Mouse (Mus musculus): ENCODE data around the gene Arnt. TPM values are rescaled to one million over a fixed set of nuclear protein-coding genes. Genes with fewer than 3 reads are reported as not detected.

Arnt gene
- polyA plus RNA-seq, 1 experiment from 2014 or later: 37.5 TPM

DNA sequence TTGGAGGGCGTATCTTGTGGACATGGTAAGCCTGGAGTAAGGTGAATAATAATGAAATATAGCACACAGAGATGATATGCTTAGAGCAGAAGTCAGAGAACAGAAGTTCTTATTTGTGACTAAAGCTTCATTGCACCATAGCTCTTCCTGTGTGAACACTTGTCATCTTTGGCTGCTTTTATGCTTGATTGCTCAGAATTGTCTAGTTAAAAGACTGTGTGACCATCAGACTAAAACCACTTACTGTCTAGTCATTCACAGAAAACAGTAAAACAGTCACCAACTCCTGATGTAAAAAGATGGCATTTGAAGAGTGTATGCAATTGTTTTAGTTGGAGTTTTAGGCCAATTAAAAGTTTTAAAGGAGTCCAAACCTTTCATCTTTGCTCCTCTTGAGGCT is 44.8 kb downstream of the Arnt start:
- H3K4me1 ChIP-seq: no peaks in the 10 kb centered on the region
- peaks cover 94% of the 10 kb centered on the region for H3K36me3 ChIP-seq (replicated peaks)
- no peak for DNase-seq (ENCODE audit: low spot score)
- no peaks in the 10 kb centered on the region for H3K9me3 ChIP-seq
- H3K27ac ChIP-seq (replicated peaks): no peak overlapping the region
- H3K4me3 ChIP-seq: no peak overlapping the region
- H3K27me3 ChIP-seq (replicated peaks; ENCODE audit: low read depth, poor library complexity, severe bottlenecking): no peaks in the 10 kb centered on the region
- WGBS: 100% methylated on average over 1 of the region's 1 CpGs

DNA sequence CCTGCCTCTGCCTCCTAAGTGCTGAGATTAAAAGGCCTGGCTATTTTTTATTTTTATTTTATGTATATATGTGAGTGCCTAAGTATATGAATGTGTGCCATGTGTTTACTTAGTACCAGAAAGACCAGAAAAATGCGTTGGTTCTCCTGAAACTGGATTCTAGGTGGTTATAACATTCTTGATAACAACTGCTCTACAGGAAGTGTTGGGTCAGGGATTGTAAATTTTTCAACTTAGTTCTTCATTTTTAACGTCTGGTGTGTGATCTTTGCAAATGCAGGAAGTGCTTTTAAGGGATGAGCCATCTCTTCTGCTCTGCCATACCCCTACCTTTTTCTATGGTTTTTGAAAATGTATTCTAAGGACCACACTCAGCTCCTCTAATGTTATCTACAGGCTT is 52.2 kb downstream of the Arnt start:
- Histone ChIP-seq H3K9me3 (no peaks in the 10 kb centered on the region), H3K27ac (replicated peaks) (no peak overlapping the region), H3K27me3 (replicated peaks; ENCODE audit: low read depth, poor library complexity, severe bottlenecking) (no peaks in the 10 kb centered on the region), H3K4me3 (no peak overlapping the region), H3K4me1 (no peaks in the 10 kb centered on the region), H3K36me3 (replicated peaks) (peaks cover 89% of the 10 kb centered on the region)
- WGBS: 90% methylated on average over 2 of the region's 2 CpGs
- DNase-seq (ENCODE audit: low spot score): no peak

DNA sequence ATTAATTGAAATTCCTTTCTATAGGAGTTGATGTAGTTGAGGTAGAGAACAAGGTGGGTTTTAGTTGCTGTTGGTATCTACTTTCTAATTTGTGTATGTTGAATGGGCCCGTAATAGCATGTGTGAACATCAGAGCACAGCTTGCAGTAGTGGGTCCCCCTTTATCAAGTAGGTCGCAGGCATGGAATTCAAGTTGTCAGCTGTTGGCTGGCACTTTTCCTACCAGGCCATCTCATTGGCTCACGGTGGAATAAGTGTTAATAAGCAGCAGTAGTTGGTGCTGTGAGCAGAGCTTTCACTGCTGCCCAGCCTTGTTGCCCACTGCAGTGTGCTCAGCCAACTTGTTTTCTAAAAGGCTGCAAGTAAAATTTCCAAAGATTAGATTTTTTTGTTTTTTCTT is 54.5 kb downstream of the Arnt start:
- no peak overlapping the region for H3K4me3 ChIP-seq
- no peaks in the 10 kb centered on the region for H3K9me3 ChIP-seq
- H3K36me3 ChIP-seq (replicated peaks): peaks cover 87% of the 10 kb centered on the region
- H3K4me1 ChIP-seq: peaks cover 1% of the 10 kb centered on the region; the same call in 1 of the 2 replicates
- WGBS: 91% methylated on average over 3 of the region's 3 CpGs
- no peak for DNase-seq (ENCODE audit: low spot score)
- H3K27me3 ChIP-seq (replicated peaks; ENCODE audit: low read depth, poor library complexity, severe bottlenecking): no peaks in the 10 kb centered on the region
- no peak overlapping the region for H3K27ac ChIP-seq (replicated peaks)

DNA sequence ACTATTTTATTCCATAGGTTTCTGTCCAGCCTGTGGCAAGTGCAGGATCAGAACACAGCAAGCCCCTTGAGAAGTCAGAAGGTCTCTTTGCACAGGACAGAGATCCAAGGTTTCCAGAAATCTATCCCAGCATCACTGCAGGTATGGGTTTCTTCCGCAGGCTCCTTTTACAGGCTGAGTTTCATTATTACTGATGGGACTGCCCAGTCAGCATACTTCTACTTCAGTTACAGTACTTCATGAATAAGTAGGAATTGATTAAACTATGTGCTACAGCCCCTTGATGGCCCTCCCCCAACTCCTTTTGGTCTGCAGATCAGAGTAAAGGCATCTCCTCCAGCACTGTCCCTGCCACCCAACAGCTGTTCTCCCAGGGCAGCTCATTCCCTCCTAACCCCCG is 56.0 kb downstream of the Arnt start:
- no peak for DNase-seq (ENCODE audit: low spot score)
- no peaks in the 10 kb centered on the region for H3K27me3 ChIP-seq (replicated peaks; ENCODE audit: low read depth, poor library complexity, severe bottlenecking)
- peaks cover 91% of the 10 kb centered on the region for H3K36me3 ChIP-seq (replicated peaks)
- H3K4me1 ChIP-seq: peaks cover 10% of the 10 kb centered on the region; the same call in 1 of the 2 replicates
- H3K4me3 ChIP-seq: no peak overlapping the region
- 96% methylated on average over 2 of the region's 2 CpGs for WGBS
- H3K9me3 ChIP-seq: no peaks in the 10 kb centered on the region
- H3K27ac ChIP-seq (replicated peaks): no peak overlapping the region

DNA sequence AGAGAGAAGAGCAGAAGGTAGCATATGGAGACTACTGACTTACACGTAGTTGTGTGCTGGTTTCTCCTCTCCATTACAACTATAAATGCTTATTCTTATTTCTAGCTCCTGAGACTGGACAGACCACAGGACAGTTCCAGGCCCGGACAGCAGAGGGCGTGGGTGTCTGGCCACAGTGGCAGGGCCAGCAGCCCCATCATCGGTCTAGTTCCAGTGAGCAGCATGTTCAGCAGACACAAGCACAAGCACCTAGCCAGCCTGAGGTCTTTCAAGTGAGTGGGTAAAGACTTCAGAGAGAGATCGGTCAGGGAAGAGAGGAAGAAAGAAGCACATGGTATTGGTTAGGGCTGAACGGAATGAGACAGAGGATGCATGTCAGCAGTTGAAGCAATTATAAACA is 60.2 kb downstream of the Arnt start:
- H3K36me3 ChIP-seq (replicated peaks): peaks cover 72% of the 10 kb centered on the region
- WGBS: 46% methylated on average over 6 of the region's 6 CpGs
- H3K4me3 ChIP-seq: no peak overlapping the region
- no peaks in the 10 kb centered on the region for H3K9me3 ChIP-seq
- peak overlapping the region; percentile 70 for H3K27ac ChIP-seq (replicated peaks)
- peaks cover 22% of the 10 kb centered on the region for H3K4me1 ChIP-seq
- no peaks in the 10 kb centered on the region for H3K27me3 ChIP-seq (replicated peaks; ENCODE audit: low read depth, poor library complexity, severe bottlenecking)
- peak; percentile 80 for DNase-seq (ENCODE audit: low spot score)

DNA sequence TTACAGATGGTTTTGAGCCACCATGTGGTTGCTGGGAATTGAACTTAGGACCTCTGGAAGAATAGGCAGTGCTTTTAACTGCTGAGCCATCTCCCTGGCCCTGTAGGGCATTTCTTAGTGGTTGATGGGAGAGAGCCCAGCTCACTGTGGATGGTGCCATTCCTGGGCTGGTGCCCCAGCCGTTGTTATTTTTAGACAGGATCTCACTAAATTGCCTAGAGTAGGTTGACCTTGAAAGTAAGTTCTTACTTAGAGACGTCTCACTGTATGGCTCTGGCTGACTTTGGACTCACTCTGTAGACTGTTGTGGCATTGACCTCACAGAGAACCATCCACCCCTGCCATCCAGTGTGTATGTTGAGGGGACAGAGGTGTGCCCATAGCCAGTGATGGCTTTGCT is 64.0 kb downstream of the Arnt start:
- DNase-seq (ENCODE audit: low spot score): no peak
- Histone ChIP-seq H3K9me3 (no peaks in the 10 kb centered on the region), H3K36me3 (replicated peaks) (peaks cover 41% of the 10 kb centered on the region), H3K27me3 (replicated peaks; ENCODE audit: low read depth, poor library complexity, severe bottlenecking) (no peaks in the 10 kb centered on the region), H3K4me1 (peaks cover 37% of the 10 kb centered on the region), H3K4me3 (no peak overlapping the region), H3K27ac (replicated peaks) (no peak overlapping the region)
- 80% methylated on average over 2 of the region's 2 CpGs for WGBS

DNA sequence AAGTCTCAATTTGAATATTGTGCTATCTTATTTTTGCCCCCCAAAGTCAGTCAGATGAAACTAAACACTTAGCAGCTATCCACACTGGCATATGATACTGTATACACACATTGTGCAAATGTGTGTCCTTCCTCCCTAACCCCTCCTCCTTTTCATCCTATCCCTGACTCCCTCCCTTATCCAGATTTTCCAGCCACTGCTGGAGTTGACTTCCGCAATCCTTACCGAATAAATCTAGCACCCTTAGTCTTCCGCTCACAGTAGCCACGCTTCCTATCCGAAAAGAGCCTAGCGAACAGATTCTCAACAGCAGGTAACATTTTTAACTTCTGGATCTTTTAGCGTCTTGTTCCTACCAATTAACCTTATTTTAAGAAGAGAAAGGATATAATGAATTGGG is 64.8 kb downstream of the Arnt start, which contains the start of gene Ctsk:
TSS of gene Ctsk (plus strand) at position 233 of the 400 bp plus-strand sequence.
- H3K27me3 ChIP-seq (replicated peaks; ENCODE audit: low read depth, poor library complexity, severe bottlenecking): no peaks in the 10 kb centered on the region
- no peaks in the 10 kb centered on the region for H3K9me3 ChIP-seq
- peaks cover 33% of the 10 kb centered on the region for H3K36me3 ChIP-seq (replicated peaks)
- peak within 1 kb of the TSS; percentile 74 for H3K27ac ChIP-seq (replicated peaks)
- 83% methylated on average over 7 of the region's 7 CpGs for WGBS
- H3K4me1 ChIP-seq: peaks cover 32% of the 10 kb centered on the region
- peak within 1 kb of the TSS; percentile 13 for H3K4me3 ChIP-seq
- DNase-seq (ENCODE audit: low spot score): no peak

DNA sequence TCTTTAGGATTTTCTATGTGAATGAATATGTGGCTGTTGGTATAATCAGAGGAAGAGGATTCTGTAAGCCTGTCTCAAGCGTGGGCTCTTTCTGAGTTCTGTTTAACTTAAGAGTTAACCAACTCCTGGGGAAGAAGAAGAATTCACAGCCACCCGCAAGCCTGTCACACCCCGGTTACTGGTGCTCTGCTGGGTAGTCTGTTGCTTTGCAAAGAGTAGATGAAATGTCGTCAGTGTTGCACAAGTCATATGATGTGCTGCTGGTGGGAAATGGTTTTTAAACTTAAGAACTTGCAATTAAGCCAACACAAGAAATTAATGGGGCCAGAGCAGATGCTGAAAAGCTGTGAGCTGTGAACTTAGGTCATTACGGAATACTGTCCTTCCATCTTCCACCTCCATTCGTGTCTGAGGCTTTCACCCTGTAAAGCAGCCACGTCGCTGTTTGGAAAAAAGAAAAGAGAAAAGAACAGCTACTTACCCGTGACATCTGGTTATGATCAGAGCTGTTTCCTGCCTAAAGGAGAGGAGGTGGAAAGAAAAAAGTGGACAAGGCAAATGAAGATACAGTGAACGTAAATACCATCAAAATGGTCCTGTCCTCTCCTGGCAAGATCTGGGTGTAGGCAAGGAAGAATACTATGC is 65.4 kb downstream of the Arnt start:
- peaks cover 27% of the 10 kb centered on the region for H3K36me3 ChIP-seq (replicated peaks)
- H3K9me3 ChIP-seq: no peaks in the 10 kb centered on the region
- H3K27me3 ChIP-seq (replicated peaks; ENCODE audit: low read depth, poor library complexity, severe bottlenecking): no peaks in the 10 kb centered on the region
- peak overlapping the region; percentile 74 for H3K27ac ChIP-seq (replicated peaks)
- 45% methylated on average over 10 of the region's 10 CpGs for WGBS
- peaks cover 27% of the 10 kb centered on the region for H3K4me1 ChIP-seq
- peak; percentile 25 for DNase-seq (ENCODE audit: low spot score)
- peak overlapping the region; percentile 13 for H3K4me3 ChIP-seq

DNA sequence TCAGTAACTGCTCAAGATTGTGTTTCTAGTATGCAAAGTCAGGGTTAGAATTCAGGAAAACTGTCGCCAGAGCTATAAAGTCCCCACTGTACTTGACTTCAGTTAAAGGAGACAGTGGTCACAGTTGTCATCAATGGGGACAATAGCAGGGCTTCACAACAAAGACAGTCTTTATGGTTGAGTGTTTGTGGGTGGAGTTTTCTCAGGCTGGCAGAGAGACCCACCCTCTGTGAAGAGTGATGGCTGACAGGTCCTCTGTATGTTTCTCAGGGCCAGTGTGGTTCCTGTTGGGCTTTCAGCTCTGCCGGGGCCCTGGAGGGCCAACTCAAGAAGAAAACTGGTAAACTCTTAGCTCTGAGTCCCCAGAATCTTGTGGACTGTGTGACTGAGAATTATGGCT is 68.1 kb downstream of the Arnt start:
- 53% methylated on average over 2 of the region's 2 CpGs for WGBS
- Histone ChIP-seq H3K27me3 (replicated peaks; ENCODE audit: low read depth, poor library complexity, severe bottlenecking) (no peaks in the 10 kb centered on the region), H3K9me3 (no peaks in the 10 kb centered on the region), H3K4me1 (peaks cover 27% of the 10 kb centered on the region), H3K27ac (replicated peaks) (0 out of 2 replicates have a peak overlapping the region, but pooled peaks have one; percentile 19), H3K36me3 (replicated peaks) (no peaks in the 10 kb centered on the region; the same call in 1 of the 2 replicates), H3K4me3 (no peak overlapping the region)
- DNase-seq (ENCODE audit: low spot score): no peak

DNA sequence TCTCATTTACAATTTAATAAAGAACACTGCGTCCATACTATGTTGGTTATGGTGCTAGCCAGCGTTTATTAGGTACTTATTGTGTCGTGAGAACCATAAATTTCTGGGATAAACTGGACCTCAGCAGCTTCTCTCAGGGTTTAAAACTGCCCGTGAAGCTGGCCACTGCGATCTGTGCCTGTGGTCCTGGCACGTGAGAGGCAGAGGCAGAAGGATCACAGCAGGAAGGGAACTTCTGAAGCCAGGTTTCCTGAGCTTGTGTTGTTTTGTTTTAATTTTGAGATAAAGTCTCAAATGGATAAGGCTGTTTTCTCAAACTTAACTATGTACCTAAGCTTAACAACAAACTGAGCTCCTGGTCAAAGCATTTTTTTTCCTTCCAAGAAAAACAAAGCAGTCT is 75.2 kb downstream of the Arnt start:
- Histone ChIP-seq H3K9me3 (no peaks in the 10 kb centered on the region), H3K27ac (replicated peaks) (no peak overlapping the region), H3K4me3 (no peak overlapping the region), H3K27me3 (replicated peaks; ENCODE audit: low read depth, poor library complexity, severe bottlenecking) (no peaks in the 10 kb centered on the region), H3K4me1 (no peaks in the 10 kb centered on the region), H3K36me3 (replicated peaks) (no peaks in the 10 kb centered on the region; the same call in 1 of the 2 replicates)
- 80% methylated on average over 6 of the region's 6 CpGs for WGBS
- DNase-seq (ENCODE audit: low spot score): no peak

DNA sequence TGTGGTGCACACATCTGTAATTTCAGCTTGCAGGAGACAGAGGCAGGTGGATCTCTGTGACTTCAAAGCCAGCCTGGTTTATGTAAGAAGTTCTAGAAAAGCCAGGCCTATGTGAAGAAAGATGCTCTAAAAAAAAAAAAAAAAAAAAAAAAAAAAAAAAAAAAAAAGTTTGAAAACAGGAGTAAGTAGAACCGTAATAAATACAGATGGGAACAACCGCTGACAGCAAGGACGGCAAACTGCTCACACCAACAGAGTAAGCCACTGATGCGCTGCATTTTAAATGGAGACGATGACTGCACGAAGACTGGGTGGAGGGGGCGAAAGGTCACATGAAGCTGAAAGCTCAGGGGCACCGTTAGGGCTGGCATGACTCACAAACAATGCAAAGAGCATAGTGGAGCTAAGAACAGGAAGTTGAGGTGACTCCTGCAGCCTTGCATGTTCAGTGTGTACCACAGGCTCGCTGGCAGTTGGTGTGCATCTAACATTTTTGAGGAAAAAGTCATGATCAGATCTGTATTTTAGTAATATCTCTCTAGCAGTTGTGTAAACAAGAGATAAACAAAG is 77.5 kb downstream of the Arnt start:
- Histone ChIP-seq H3K27ac (replicated peaks) (no peak overlapping the region), H3K4me3 (no peak overlapping the region), H3K9me3 (no peaks in the 10 kb centered on the region), H3K27me3 (replicated peaks; ENCODE audit: low read depth, poor library complexity, severe bottlenecking) (no peaks in the 10 kb centered on the region), H3K4me1 (no peaks in the 10 kb centered on the region), H3K36me3 (replicated peaks) (no peaks in the 10 kb centered on the region; the same call in 1 of the 2 replicates)
- DNase-seq (ENCODE audit: low spot score): no peak
- WGBS: 75% methylated on average over 9 of the region's 9 CpGs

DNA sequence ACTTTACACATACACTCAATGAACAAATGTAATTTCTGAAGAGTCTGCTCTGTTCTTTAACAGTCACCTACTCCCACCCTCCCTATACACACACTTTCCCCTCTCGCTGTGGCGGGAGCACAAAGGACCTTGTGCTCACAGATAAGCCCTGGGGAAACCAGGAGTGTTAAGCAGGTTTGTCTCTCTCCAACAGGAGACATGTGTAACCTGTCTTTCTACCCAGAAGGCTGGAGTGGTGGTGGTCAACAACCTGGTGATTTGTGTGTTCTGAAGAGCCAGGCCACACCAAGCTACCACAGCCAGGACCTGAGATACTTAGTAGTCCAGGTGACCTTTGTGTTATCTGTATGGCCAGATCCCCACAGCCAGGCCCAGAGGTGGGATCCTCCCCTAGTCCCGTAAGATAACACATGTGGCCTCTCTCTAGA is 82.4 kb downstream of the Arnt start:
- peaks cover 5% of the 10 kb centered on the region; the same call in 1 of the 2 replicates for H3K4me1 ChIP-seq
- no peaks in the 10 kb centered on the region for H3K27me3 ChIP-seq (replicated peaks; ENCODE audit: low read depth, poor library complexity, severe bottlenecking)
- H3K9me3 ChIP-seq: no peaks in the 10 kb centered on the region
- WGBS: 95% methylated on average over 3 of the region's 3 CpGs
- H3K36me3 ChIP-seq (replicated peaks): no peaks in the 10 kb centered on the region
- H3K27ac ChIP-seq (replicated peaks): no peak overlapping the region
- no peak for DNase-seq (ENCODE audit: low spot score)
- no peak overlapping the region for H3K4me3 ChIP-seq

DNA sequence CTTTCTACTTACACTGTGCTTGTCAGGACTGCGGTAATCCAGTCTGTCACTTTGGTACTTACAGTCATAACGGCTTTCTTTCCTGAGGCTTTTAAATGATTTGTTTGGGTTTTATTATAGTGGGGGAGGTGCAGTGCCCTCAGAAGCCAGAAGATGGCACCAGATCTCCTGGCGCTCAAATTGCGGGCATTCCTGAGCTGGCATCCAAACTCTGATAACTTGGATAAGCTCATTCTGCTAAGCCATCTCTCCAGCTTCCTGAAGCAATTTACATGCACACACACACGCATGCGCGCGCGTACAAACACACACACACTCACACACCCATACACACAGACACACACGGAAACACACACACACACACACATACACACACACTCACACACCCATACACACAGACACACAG is 83.3 kb downstream of the Arnt start:
- H3K27me3 ChIP-seq (replicated peaks; ENCODE audit: low read depth, poor library complexity, severe bottlenecking): no peaks in the 10 kb centered on the region
- DNase-seq (ENCODE audit: low spot score): peak; percentile 77
- no peaks in the 10 kb centered on the region for H3K9me3 ChIP-seq
- H3K4me1 ChIP-seq: peaks cover 5% of the 10 kb centered on the region; the same call in 1 of the 2 replicates
- WGBS: 33% methylated on average over 10 of the region's 10 CpGs
- H3K36me3 ChIP-seq (replicated peaks): no peaks in the 10 kb centered on the region
- H3K4me3 ChIP-seq: no peak overlapping the region
- no peak overlapping the region for H3K27ac ChIP-seq (replicated peaks)

All from embryonic facial prominence, embryonic 10.5 days (tissue).